In genomic region chr5:25075623-25076022, GRCm38 (mm10) we compare ENCODE assay signal across 20 mouse cellular contexts. TPM values are rescaled to one million over a fixed set of nuclear protein-coding genes. Genes with fewer than 3 reads are reported as not detected.
DNase-seq lines count a peak whose midpoint lies in the region; ATAC-seq and TF ChIP-seq lines count a peak whose summit lies in the region.
"Had no signal": no experiment of that assay in that cellular context is flagged by ENCODE, and none has a peak within 500 bp of the region (broad histone marks: within the 10 kb centered on the region; RNA-seq: fewer than 3 reads in every experiment).

No protein-coding gene starts in this region.

- no peak for TF ChIP-seq CTCF in layer of hippocampus, adult 2 months (conservative IDR thresholded peaks at IDR 0.05)

- no peak overlapping the region for H3K4me2 ChIP-seq in kidney, embryonic 15.5 days
- H3K4me2 ChIP-seq: forebrain, embryonic 13.5 days; heart, embryonic 13.5 days; hindbrain, embryonic 12.5 days had no signal

- no peak overlapping the region for H3K9ac ChIP-seq in kidney, embryonic 15.5 days
- H3K9ac ChIP-seq: forebrain, embryonic 13.5 days; forebrain, postnatal 0 days; heart, embryonic 13.5 days; hindbrain, embryonic 12.5 days had no signal

- no peak overlapping the region for H3K4me3 ChIP-seq in layer of hippocampus, adult 2 months
- no peak overlapping the region for H3K4me3 ChIP-seq in kidney, embryonic 15.5 days (replicated peaks)
- H3K4me3 ChIP-seq: embryonic facial prominence, embryonic 10.5 days; forebrain, embryonic 13.5 days; heart, adult 2 months; heart, embryonic 13.5 days; hindbrain, embryonic 12.5 days had no signal

- ATAC-seq in kidney, embryonic 15.5 days (replicated peaks; ENCODE audit: low FRiP score): peak; percentile 57; the same call in 1 of the 2 replicates
- ATAC-seq: forebrain, embryonic 13.5 days; forebrain, postnatal 0 days; hindbrain, embryonic 16.5 days had no signal

- no peaks in the 10 kb centered on the region for H3K9me3 ChIP-seq in kidney, embryonic 15.5 days (replicated peaks)
- H3K9me3 ChIP-seq: embryonic facial prominence, embryonic 10.5 days; forebrain, embryonic 13.5 days; heart, embryonic 13.5 days; hindbrain, embryonic 12.5 days had no signal

- DNase-seq in layer of hippocampus, adult 2 months (ENCODE audit: low spot score in 2 of 2): no peak
- DNase-seq in layer of hippocampus, postnatal 36 days: no peak
- peak; percentile 62 for DNase-seq in kidney, postnatal 14 days
- no peak for DNase-seq in cerebellum, postnatal 25 days
- no peak for DNase-seq in adrenal gland, postnatal 36 days
- DNase-seq in layer of hippocampus, postnatal 25 days (ENCODE audit: extremely low spot score in 1 of 2, low spot score in 1 of 2): no peak
- DNase-seq: adrenal gland, adult 8-10 months; cerebellum, adult 11 months; cerebellum, adult 9-10 months; forebrain, postnatal 0 days; gastrocnemius, postnatal 14 days; heart, adult 2 months; heart, postnatal 4 days had no signal

- H3K36me3 ChIP-seq in kidney, embryonic 15.5 days: no peaks in the 10 kb centered on the region
- H3K36me3 ChIP-seq: embryonic facial prominence, embryonic 10.5 days; heart, embryonic 13.5 days; hindbrain, embryonic 12.5 days had no signal

- H3K27ac ChIP-seq in layer of hippocampus, adult 2 months: peak overlapping the region; percentile 19; the same call in 1 of the 2 replicates
- peak overlapping the region; percentile 70 for H3K27ac ChIP-seq in kidney, embryonic 15.5 days
- H3K27ac ChIP-seq: embryonic facial prominence, embryonic 10.5 days; forebrain, embryonic 13.5 days; heart, adult 2 months; heart, embryonic 13.5 days; hindbrain, embryonic 12.5 days had no signal

- peaks cover 22% of the 10 kb centered on the region for H3K4me1 ChIP-seq in kidney, embryonic 15.5 days
- H3K4me1 ChIP-seq: embryonic facial prominence, embryonic 10.5 days; forebrain, embryonic 13.5 days had no signal

- H3K27me3 ChIP-seq in kidney, embryonic 15.5 days: no peaks in the 10 kb centered on the region
- H3K27me3 ChIP-seq: CH12.LX; forebrain, embryonic 13.5 days; heart, embryonic 13.5 days; hindbrain, embryonic 12.5 days had no signal

- WGBS in kidney, embryonic 15.5 days: 63% methylated on average over 4 of the region's 4 CpGs

RNA-seq across cellular contexts. Expression of gene Prkag2, which starts 24.8 kb away (rescaled TPM):
- total RNA-seq in layer of hippocampus, adult 2 months (2021): 100 to 1,000 TPM; 177 to 193 TPM
- total RNA-seq in layer of hippocampus, postnatal 36 days (2021): 100 to 1,000 TPM; 180 to 182 TPM
- polyA plus RNA-seq in kidney, embryonic 15.5 days (2015; fragmentation: Nextera tagmentation; extraction: Ambion mirVana): 38.2 and 40.3 TPM in 2 replicates
- total RNA-seq in adrenal gland, postnatal 36 days (2021): 10 to 100 TPM; 36.8 to 42.7 TPM
- 100 to 1,000 TPM; 159 to 167 TPM for total RNA-seq in layer of hippocampus, postnatal 25 days (2021)
